10 mouse cellular contexts compared by ENCODE assay signal in the genomic region with DNA sequence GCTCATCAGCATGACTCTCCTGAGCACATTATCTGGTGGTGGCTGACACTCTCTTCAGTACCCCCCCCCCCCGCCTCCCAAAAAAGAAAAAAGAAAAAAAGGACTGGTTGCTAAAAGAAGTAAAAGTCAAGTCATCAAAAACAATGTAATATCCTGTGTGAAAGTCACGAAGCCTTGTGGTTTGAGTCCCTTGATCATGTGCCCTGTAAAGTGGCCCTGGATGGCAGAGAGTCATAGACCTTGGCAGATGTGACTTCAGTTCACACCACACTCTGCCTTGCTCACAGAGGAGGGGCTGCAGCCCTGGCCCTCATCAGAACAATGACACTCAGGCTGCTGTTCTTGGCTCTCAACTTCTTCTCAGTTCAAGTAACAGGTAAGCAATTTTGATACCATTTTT. TPM values are rescaled to one million over a fixed set of nuclear protein-coding genes. Genes with fewer than 3 reads are reported as not detected.
DNase-seq lines count a peak whose midpoint lies in the region; TF ChIP-seq lines count a peak whose summit lies in the region.
"Had no signal": no experiment of that assay in that cellular context is flagged by ENCODE, and none has a peak within 500 bp of the region (broad histone marks: within the 10 kb centered on the region; RNA-seq: fewer than 3 reads in every experiment).

No protein-coding gene starts in this region.

- H3K27ac ChIP-seq in macrophage, result peak overlapping the region; percentile 93
- H3K27ac ChIP-seq: hindbrain, embryonic 12.5 days; neural tube, embryonic 13.5 days had no signal

- WGBS in lung, adult 2 months, result 41% methylated on average over 2 of the region's 2 CpGs
- 0% methylated on average over 2 of the region's 2 CpGs for WGBS in macrophage (ENCODE audit: missing documents)

- DNase-seq in lung, adult 2 months, result no peak
- DNase-seq in lung, adult 18-20 months, result no peak
- peak; percentile 35 to 50 for DNase-seq in adrenal gland, postnatal 36 days
- DNase-seq in thymus, postnatal 14 days, result peak; percentile 84
- no peak for DNase-seq in left cerebral cortex, postnatal 4 days
- no peak for DNase-seq in gastrocnemius, adult 18-20 months (ENCODE audit: low spot score)

- H3K4me3 ChIP-seq in lung, adult 2 months (replicated peaks; ENCODE audit: extremely low read depth, low read depth, low read length), result no peak overlapping the region
- H3K4me3 ChIP-seq in macrophage (ENCODE audit: inconsistent target), result peak overlapping the region; percentile 66
- H3K4me3 ChIP-seq: embryonic facial prominence, embryonic 15.5 days; hindbrain, embryonic 12.5 days; neural tube, embryonic 13.5 days had no signal

- H3K79me2 ChIP-seq in macrophage (ENCODE audit: inconsistent target), result peaks cover 50% of the 10 kb centered on the region

- peaks cover 2% of the 10 kb centered on the region; the same call in 1 of the 2 replicates for H3K4me1 ChIP-seq in lung, adult 2 months (ENCODE audit: control insufficient read depth, insufficient read depth, low read length)
- H3K4me1 ChIP-seq: embryonic facial prominence, embryonic 15.5 days; hindbrain, embryonic 12.5 days; neural tube, embryonic 13.5 days had no signal

- intact Hi-C loops in left cerebral cortex, postnatal 4 days (cut with DNase I), result no loop called here

- peaks cover 15% of the 10 kb centered on the region for H3K36me3 ChIP-seq in macrophage (ENCODE audit: inconsistent target)
- H3K36me3 ChIP-seq: embryonic facial prominence, embryonic 15.5 days; hindbrain, embryonic 12.5 days; neural tube, embryonic 13.5 days had no signal

- no peak for TF ChIP-seq CTCF in lung, adult 2 months (IDR thresholded peaks at IDR 0.05; ENCODE audit: insufficient read depth, low read length)

- 0 out of 2 replicates have a peak, but pooled peaks have one; percentile 7 for TF ChIP-seq POLR2A in lung, adult 2 months (IDR thresholded peaks at IDR 0.05; ENCODE audit: borderline replicate concordance, extremely low read depth, low read depth, low read length)

RNA-seq across cellular contexts. Expression of a gene that starts 29.6 kb away (rescaled TPM):
- 0.50 and 0.52 TPM in 2 replicates for polyA plus RNA-seq in lung, adult 2 months (2012; rRNA removed)
- total RNA-seq in adrenal gland, postnatal 36 days (2021), result 1 to 10 TPM in 1 of 2 experiments, under 1 TPM in 1; 0.69 to 1.5 TPM
- 100 to 1,000 TPM in 7 of 26 experiments, 10 to 100 TPM in 18, 1 to 10 TPM in 1; 4.4 to 231 (median 52.0) TPM for total RNA-seq in macrophage (2018; cell fraction: chromatin; rRNA removed)
- total RNA-seq in macrophage (2018; cell fraction: cytosol; rRNA removed), result 100 to 1,000 TPM in 15 of 26 experiments, 10 to 100 TPM in 11; 47.2 to 428 (median 183) TPM
- total RNA-seq in macrophage (2018; cell fraction: nucleus; rRNA removed), result 100 to 1,000 TPM in 21 of 26 experiments, 10 to 100 TPM in 5; 43.2 to 622 (median 179) TPM
- 125 to 281 TPM (median 232 TPM) in 3 replicates for polyA plus RNA-seq in macrophage (2018)
- under 1 TPM in 1 of 2 experiments, not detected in 1; 0.12 TPM for total RNA-seq in left cerebral cortex, postnatal 4 days (2021)
- total RNA-seq in gastrocnemius, adult 18-20 months (2021), result 1 to 10 TPM; 2.2 to 2.9 TPM

Comparison
In these comparisons a context has a peak if more than half of its experiments do, and no peak if none do; other contexts are left out.
1. DNase-seq: peak in adrenal gland, postnatal 36 days (2 of 2) and thymus, postnatal 14 days (single experiment); none in lung, adult 2 months (single experiment), lung, adult 18-20 months (0 of 2), left cerebral cortex, postnatal 4 days (single experiment) and gastrocnemius, adult 18-20 months (single experiment).